ENCODE assay signal across 13 mouse cellular contexts in the genomic region with DNA sequence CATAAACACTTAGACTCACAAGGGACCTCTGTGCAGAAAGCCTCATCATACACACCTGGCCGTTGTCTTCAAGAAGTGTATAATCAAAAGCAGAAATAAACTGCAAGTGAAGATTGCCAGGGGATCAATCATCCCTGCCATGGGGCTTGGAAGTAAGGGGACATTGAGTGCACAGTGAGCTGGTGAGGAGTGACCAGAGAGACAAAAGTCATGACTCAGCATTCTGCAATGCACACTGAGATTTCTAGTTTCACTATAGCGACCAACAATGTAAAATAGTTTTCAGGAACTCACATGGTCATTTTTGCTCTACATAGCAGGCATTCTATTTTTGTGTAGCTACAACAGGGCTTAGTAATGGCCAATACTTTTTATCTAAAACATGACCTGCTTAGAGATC. TPM values are rescaled to one million over a fixed set of nuclear protein-coding genes. Genes with fewer than 3 reads are reported as not detected.
DNase-seq lines count a peak whose midpoint lies in the region; ATAC-seq and TF ChIP-seq lines count a peak whose summit lies in the region.
"Had no signal": no experiment of that assay in that cellular context is flagged by ENCODE, and none has a peak within 500 bp of the region (broad histone marks: within the 10 kb centered on the region; RNA-seq: fewer than 3 reads in every experiment).

No protein-coding gene starts in this region.

- no peak overlapping the region for H3K9ac ChIP-seq in heart, embryonic 13.5 days
- H3K9ac ChIP-seq in liver, adult 2 months (ENCODE audit: low read depth, low read length), result no peak overlapping the region
- H3K9ac ChIP-seq in liver, embryonic 12.5 days, result no peak overlapping the region
- H3K9ac ChIP-seq in ES-E14 (ENCODE audit: insufficient read depth, low read depth, low read length, poor library complexity, severe bottlenecking), result no peak overlapping the region
- H3K9ac ChIP-seq in midbrain, embryonic 15.5 days, result no peak overlapping the region
- H3K9ac ChIP-seq: forebrain, embryonic 12.5 days; limb, embryonic 15.5 days had no signal

- TF ChIP-seq CTCF in liver, adult 2 months (IDR thresholded peaks at IDR 0.05; ENCODE audit: low read depth, low read length), result no peak

- no peak for DNase-seq in heart, adult 11 months
- peak; percentile 68 for DNase-seq in liver, adult 2 months (ENCODE audit: extremely low read depth, low read depth, low spot score)
- no peak for DNase-seq in ES-E14 (ENCODE audit: low read depth, low spot score)
- DNase-seq in adrenal gland, postnatal 36 days, result no peak
- DNase-seq in ovary, postnatal 10 days (ENCODE audit: low spot score), result no peak
- DNase-seq: cerebellum, adult 8-10 months; gastrocnemius, postnatal 36 days had no signal

- TF ChIP-seq POLR2A in liver, adult 2 months (IDR thresholded peaks at IDR 0.05; ENCODE audit: extremely low read depth, insufficient read depth, low read length), result no peak

- no peaks in the 10 kb centered on the region for H3K36me3 ChIP-seq in heart, embryonic 13.5 days
- no peaks in the 10 kb centered on the region for H3K36me3 ChIP-seq in liver, adult 2 months (ENCODE audit: control insufficient read depth, insufficient read depth, low read length)
- no peaks in the 10 kb centered on the region for H3K36me3 ChIP-seq in liver, embryonic 12.5 days
- H3K36me3 ChIP-seq in ES-E14 (ENCODE audit: control insufficient read depth, insufficient read depth, low read length, poor library complexity, severe bottlenecking), result no peaks in the 10 kb centered on the region
- H3K36me3 ChIP-seq in midbrain, embryonic 15.5 days (replicated peaks), result no peaks in the 10 kb centered on the region
- H3K36me3 ChIP-seq: forebrain, embryonic 12.5 days; limb, embryonic 15.5 days had no signal

- no peaks in the 10 kb centered on the region for H3K9me3 ChIP-seq in heart, embryonic 13.5 days
- no peaks in the 10 kb centered on the region for H3K9me3 ChIP-seq in liver, embryonic 12.5 days (replicated peaks)
- no peaks in the 10 kb centered on the region for H3K9me3 ChIP-seq in ES-E14 (ENCODE audit: control insufficient read depth, insufficient read depth, low read depth, low read length)
- no peaks in the 10 kb centered on the region for H3K9me3 ChIP-seq in midbrain, embryonic 15.5 days
- H3K9me3 ChIP-seq: forebrain, embryonic 12.5 days; limb, embryonic 15.5 days had no signal

- no peak for ATAC-seq in heart, embryonic 13.5 days (ENCODE audit: extremely low read depth, insufficient number of reproducible peaks, low FRiP score, low TSS enrichment)
- no peak for ATAC-seq in liver, embryonic 12.5 days
- ATAC-seq in midbrain, embryonic 15.5 days (replicated peaks), result no peak

- in situ Hi-C loops in ES-E14 (cut with MboI; ENCODE audit: low sequenced_read_pairs in 2 of 2, unreplicated experiment in 2 of 2), result no loop called here

- no peak overlapping the region for H3K27ac ChIP-seq in heart, embryonic 13.5 days (replicated peaks)
- H3K27ac ChIP-seq in liver, adult 2 months (replicated peaks; ENCODE audit: insufficient read depth, low read depth, low read length), result peak overlapping the region; percentile 15
- no peak overlapping the region for H3K27ac ChIP-seq in liver, embryonic 12.5 days
- no peak overlapping the region for H3K27ac ChIP-seq in ES-E14 (ENCODE audit: insufficient read depth, low read depth, low read length, poor library complexity, severe bottlenecking)
- H3K27ac ChIP-seq in midbrain, embryonic 15.5 days, result no peak overlapping the region
- H3K27ac ChIP-seq: forebrain, embryonic 12.5 days; limb, embryonic 15.5 days had no signal

- peak overlapping the region; percentile 74 for H3K4me2 ChIP-seq in heart, embryonic 13.5 days
- no peak overlapping the region for H3K4me2 ChIP-seq in liver, embryonic 12.5 days
- 0 out of 2 replicates have a peak overlapping the region, but pooled peaks have one; percentile 59 for H3K4me2 ChIP-seq in midbrain, embryonic 15.5 days
- H3K4me2 ChIP-seq: forebrain, embryonic 12.5 days; limb, embryonic 15.5 days had no signal

- peaks cover 7% of the 10 kb centered on the region; the same call in 1 of the 2 replicates for H3K79me2 ChIP-seq in liver, adult 2 months (ENCODE audit: control insufficient read depth, insufficient read depth, low read length)

- H3K27me3 ChIP-seq in heart, embryonic 13.5 days (replicated peaks), result no peaks in the 10 kb centered on the region
- no peaks in the 10 kb centered on the region for H3K27me3 ChIP-seq in liver, adult 2 months (ENCODE audit: control insufficient read depth, insufficient read depth, low read length)
- H3K27me3 ChIP-seq in liver, embryonic 12.5 days (replicated peaks), result no peaks in the 10 kb centered on the region
- no peaks in the 10 kb centered on the region for H3K27me3 ChIP-seq in midbrain, embryonic 15.5 days (replicated peaks)
- H3K27me3 ChIP-seq: forebrain, embryonic 12.5 days; limb, embryonic 15.5 days had no signal

- 65% methylated on average over 2 of the region's 2 CpGs for WGBS in heart, embryonic 13.5 days
- 53% methylated on average over 2 of the region's 2 CpGs for WGBS in liver, adult 2 months
- 66% methylated on average over 2 of the region's 2 CpGs for WGBS in liver, embryonic 12.5 days (ENCODE audit: insufficient replicate concordance)
- WGBS in midbrain, embryonic 15.5 days, result 72% methylated on average over 2 of the region's 2 CpGs

- peaks cover 15% of the 10 kb centered on the region for H3K4me1 ChIP-seq in heart, embryonic 13.5 days
- H3K4me1 ChIP-seq in liver, adult 2 months (ENCODE audit: control insufficient read depth, insufficient read depth, low read length), result peaks cover 8% of the 10 kb centered on the region
- H3K4me1 ChIP-seq in liver, embryonic 12.5 days, result peaks cover 12% of the 10 kb centered on the region
- H3K4me1 ChIP-seq in ES-E14 (ENCODE audit: control insufficient read depth in 2 of 2, insufficient read depth in 2 of 2, low read length in 2 of 2, poor library complexity in 1 of 2), result no peaks in the 10 kb centered on the region
- peaks cover 13% of the 10 kb centered on the region for H3K4me1 ChIP-seq in midbrain, embryonic 15.5 days
- H3K4me1 ChIP-seq: limb, embryonic 15.5 days had no signal

- peak overlapping the region; percentile 62 for H3K4me3 ChIP-seq in heart, embryonic 13.5 days
- peak overlapping the region; percentile 54 for H3K4me3 ChIP-seq in liver, adult 2 months (ENCODE audit: insufficient read depth, low read depth, low read length)
- H3K4me3 ChIP-seq in liver, embryonic 12.5 days, result no peak overlapping the region
- H3K4me3 ChIP-seq in ES-E14 (ENCODE audit: insufficient read depth in 1 of 2, low read depth in 1 of 2, low read length in 2 of 2, poor library complexity in 1 of 2, severe bottlenecking in 1 of 2), result no peak overlapping the region
- H3K4me3 ChIP-seq in midbrain, embryonic 15.5 days, result no peak overlapping the region
- H3K4me3 ChIP-seq: forebrain, embryonic 12.5 days; limb, embryonic 15.5 days had no signal

TF ChIP-seq in ES-E14, 5 proteins besides CTCF, POLR2A, EP300 and RAD21:
- TF ChIP-seq HCFC1 (IDR thresholded peaks at IDR 0.05; ENCODE audit: borderline replicate concordance, insufficient read depth, low read length), result no peak
- TF ChIP-seq MAFK (IDR thresholded peaks at IDR 0.05; ENCODE audit: insufficient read depth, low read depth, low read length), result peak; percentile 88

RNA-seq across cellular contexts. Expression of gene Fam13a, which starts 1.7 kb away (rescaled TPM):
- 5.7 and 7.1 TPM in 2 replicates for polyA plus RNA-seq in heart, embryonic 13.5 days (2015; fragmentation: Nextera tagmentation; extraction: Ambion mirVana)
- 42.5 and 48.3 TPM in 2 replicates for total RNA-seq in liver, adult 2 months (2014; rRNA removed)
- 3.2 and 3.4 TPM in 2 replicates for polyA plus RNA-seq in liver, adult 2 months (2012; rRNA removed)
- 0.54 and 1.0 TPM in 2 replicates for polyA plus RNA-seq in liver, embryonic 12.5 days (2016; fragmentation: Nextera tagmentation; extraction: Ambion mirVana)
- 0.27 and 0.53 TPM in 2 replicates for total RNA-seq in ES-E14 (2012; rRNA removed)
- polyA plus RNA-seq in midbrain, embryonic 15.5 days (2015; fragmentation: Nextera tagmentation; extraction: Ambion mirVana), result 10.9 and 12.5 TPM in 2 replicates
- 100 to 1,000 TPM in 1 of 2 experiments, 10 to 100 TPM in 1; 99.4 to 103 TPM for total RNA-seq in adrenal gland, postnatal 36 days (2021)
- total RNA-seq: monocyte, adult 5-6 weeks had no signal

Comparison
In these comparisons a context has a peak if more than half of its experiments do, and no peak if none do; other contexts are left out.
1. H3K4me3 ChIP-seq: peak in heart, embryonic 13.5 days (single experiment) and liver, adult 2 months (single experiment); none in liver, embryonic 12.5 days (single experiment), ES-E14 (0 of 2) and midbrain, embryonic 15.5 days (single experiment).